Mouse (Mus musculus) Patski (cell line): ENCODE measurements at regions not wholly inside any gene's neighbourhood (a gene's known extent, or its start where the extent isn't known, plus 50 kb on each side); places are given as distances from the start of the nearest gene placed in this dataset.

Experiments used
- ATAC-seq: fragments of 100-300 bp; one replicate; pipeline ENCODE4 v1.8.0; 2021
- CTCF ChIA-PET: fragments of 350-600 bp; sonication (Branson Sonifier 250); formaldehyde crosslinking; loops from one replicate; lab custom pipeline; 2022; ENCODE audit warnings: inconsistent platforms; lab: Charles Lee
- POLR2A ChIA-PET: fragments of 350-600 bp; sonication (Branson Sonifier 250); formaldehyde crosslinking; loops from one replicate; lab custom pipeline; 2022; ENCODE audit warnings: antibody characterized with exemption, inconsistent platforms; lab: Charles Lee
- DNase-seq: peaks from one replicate; pipeline ENCODE4 v3.0.0-alpha.2; 2011; ENCODE audit warnings: low read depth, low spot score
- H3K27me3 ChIP-seq: fragments of 371-371 bp; one replicate; pipeline ENCODE4 v1.5.1; 2021
- CTCF ChIP-seq: fragments of 100-300 bp; IDR thresholded peaks from one replicate; pipeline ENCODE4 v1.5.1; 2021
- in situ Hi-C: fragments of 300-500 bp; cut with MboI; formaldehyde crosslinking; loops from 3 replicates; pipeline ENCODE4 v1.11.1; 2018; ENCODE audit warnings: low pct_unique_long_range_greater_than_20kb, mixed read lengths

DNA sequence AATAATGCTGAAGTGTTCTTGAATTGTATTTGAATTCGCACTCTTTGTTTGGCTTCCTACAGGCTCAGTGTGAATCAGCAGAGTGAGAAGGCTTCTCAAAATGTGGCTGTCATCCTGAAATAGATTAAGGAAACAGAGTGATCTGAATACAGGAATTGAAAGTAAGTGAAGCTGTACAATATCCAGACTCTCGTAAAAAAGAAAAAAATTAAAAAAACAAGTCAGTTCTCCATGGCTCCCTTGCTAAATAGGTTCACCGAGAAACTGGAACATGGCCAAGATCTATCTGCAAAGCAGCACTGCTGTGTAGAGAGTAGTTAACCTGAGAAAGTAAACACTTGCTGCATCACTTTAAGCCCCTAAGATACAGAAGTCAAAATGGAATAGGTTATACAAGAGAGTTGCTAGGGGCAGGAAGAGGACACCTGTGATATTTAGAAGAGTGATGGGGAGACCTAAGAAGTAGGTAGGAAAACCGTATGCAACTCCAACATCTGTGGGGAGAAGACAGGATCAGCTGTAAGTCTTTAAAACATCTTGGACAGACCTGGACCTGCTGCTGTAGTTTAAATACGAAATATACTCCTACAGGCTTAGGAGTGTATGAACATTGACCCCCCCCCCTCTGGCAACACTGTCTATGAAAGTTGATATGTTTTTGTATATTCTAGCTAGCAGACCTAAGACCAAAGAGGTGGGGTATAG is 423.3 kb downstream of the Basp1 start:
- in situ Hi-C loops, result no loop called here
- ChIA-PET CTCF (no interaction called here), POLR2A (interaction anchor here (0.7 kb wide), 1 partner anchor 30 kb away, joined by 6 read pairs; no protein-coding TSS in a partner anchor)
- TF ChIP-seq CTCF, result no peak
- DNase-seq (no peak), ATAC-seq (no peak)
- peaks cover 14% of the 10 kb centered on the region for H3K27me3 ChIP-seq

DNA sequence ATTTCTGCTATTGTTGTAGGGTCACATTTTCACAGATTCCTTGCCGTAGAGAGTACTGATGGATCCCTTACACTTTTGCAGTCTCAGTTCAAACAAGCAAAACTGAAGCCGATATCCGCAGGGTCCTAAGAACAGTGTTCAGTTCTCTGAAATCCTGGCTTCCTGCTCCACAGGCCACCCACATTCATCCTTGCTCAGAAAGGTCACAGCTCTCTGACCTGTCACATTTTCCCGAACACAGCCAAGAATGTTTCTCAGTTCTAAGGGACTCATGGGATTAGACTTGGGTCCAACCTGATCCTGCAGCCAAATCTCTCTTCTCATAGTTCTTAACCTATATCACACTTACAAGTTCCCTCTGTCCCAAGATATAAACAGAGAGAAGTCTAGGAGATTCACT is 432.7 kb downstream of the Basp1 start:
- no peak for TF ChIP-seq CTCF
- peaks cover 5% of the 10 kb centered on the region for H3K27me3 ChIP-seq
- in situ Hi-C loops, result no loop called here
- DNase-seq, result no peak
- no peak for ATAC-seq
- ChIA-PET POLR2A (no interaction called here), CTCF (no interaction called here)

DNA sequence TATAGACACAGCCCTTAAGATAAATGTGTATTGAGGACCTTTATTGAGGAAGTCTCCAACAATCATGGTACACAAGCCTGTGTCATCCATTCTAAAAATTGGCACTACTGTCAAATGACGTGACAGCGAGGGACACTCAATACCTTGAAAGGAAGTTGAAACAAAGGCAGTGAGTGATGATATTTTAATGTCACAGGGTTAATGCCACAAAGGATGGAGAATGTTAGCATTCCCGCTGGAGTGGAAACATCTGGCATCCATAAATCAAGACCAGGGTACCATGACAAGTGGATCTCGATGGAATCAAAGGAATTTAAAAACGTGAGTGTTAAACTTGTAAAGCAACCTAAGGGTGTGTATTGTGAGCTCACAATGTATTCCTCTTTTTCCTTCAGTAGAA is 441.5 kb downstream of the Basp1 start:
- TF ChIP-seq CTCF, result no peak
- ChIA-PET CTCF (no interaction called here), POLR2A (interaction anchor here (0.6 kb wide), 1 partner anchor 324 kb away, joined by 5 read pairs; no protein-coding TSS in a partner anchor)
- ATAC-seq, result no peak
- DNase-seq, result no peak
- in situ Hi-C loops, result no loop called here
- peaks cover 6% of the 10 kb centered on the region for H3K27me3 ChIP-seq

DNA sequence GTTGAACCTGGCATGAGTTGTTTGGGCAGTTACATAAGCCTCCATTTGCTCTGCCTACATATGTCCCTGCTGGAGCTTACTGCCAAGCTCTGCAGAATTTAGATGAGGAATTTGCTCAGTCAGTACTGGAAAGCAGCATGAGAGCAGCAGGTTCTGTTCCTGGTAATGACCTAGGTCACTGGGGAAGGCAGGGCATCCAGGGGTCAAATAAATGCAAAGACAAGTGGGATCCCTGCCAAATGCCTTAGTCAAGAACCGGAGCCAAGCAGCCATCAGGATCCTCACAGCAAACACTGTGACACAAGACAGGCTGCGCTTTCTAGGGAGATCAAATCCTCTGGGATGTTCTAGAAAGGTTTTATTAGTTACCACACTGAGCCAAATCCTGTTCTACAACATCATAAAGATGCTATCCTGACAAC is 444.2 kb downstream of the Basp1 start:
- POLR2A ChIA-PET, result no interaction called here
- CTCF ChIA-PET, result no interaction called here
- H3K27me3 ChIP-seq, result peaks cover 9% of the 10 kb centered on the region
- no peak for DNase-seq
- in situ Hi-C loops, result no loop called here
- no peak for ATAC-seq
- TF ChIP-seq CTCF, result no peak

DNA sequence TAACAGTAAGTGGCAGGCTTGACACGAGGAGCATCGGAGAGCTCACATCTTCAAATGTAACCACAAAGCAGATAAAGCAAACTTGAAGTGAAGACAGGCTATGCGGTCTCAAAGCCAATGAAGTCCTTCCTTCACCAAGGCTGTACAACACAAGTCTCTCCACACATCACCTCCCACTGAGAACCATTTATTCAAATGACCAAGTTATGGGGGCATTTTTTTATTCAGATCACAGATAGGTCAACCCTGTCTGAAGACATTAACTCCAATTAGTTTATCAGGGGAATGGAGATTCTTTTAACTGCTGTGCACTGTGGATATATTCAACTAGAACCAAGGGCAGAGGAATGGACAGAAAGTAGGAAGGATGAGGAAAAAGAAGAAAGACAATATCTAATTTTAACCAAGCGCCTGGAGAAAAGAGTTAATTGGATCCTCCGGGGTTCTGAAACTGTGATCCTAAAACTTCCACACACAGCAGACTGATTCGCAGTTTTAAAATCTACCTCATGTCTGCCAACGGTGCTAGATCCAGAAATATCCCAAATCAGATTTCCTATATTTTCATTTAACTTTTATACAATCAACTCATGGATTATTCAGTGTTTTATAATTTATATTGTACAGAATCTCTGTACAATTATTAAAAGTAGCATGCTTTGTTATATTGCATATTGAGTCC is 444.8 kb downstream of the Basp1 start:
- peaks cover 13% of the 10 kb centered on the region for H3K27me3 ChIP-seq
- TF ChIP-seq CTCF, result no peak
- CTCF ChIA-PET, result no interaction called here
- DNase-seq, result no peak
- POLR2A ChIA-PET, result no interaction called here
- in situ Hi-C loops, result no loop called here
- ATAC-seq, result no peak

DNA sequence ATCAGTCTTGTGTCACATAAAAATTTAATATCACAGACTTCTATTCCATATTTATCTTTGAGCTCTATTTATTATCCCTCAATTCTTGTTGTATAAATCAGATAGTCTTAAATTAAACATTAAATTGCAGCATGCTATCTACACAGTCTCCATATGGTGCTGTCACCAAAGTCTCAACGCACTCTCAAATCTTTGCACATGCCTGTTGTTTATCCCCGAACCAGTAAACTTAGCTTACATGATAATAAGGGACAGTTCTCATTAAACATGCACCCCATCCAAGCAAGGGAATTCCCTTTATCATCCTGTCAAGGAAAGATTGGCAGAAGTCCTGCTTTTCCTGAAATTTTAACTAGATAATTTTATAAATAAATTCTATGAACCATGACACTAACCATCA is 483.8 kb downstream of the Basp1 start:
- POLR2A ChIA-PET, result no interaction called here
- no peak for ATAC-seq

DNA sequence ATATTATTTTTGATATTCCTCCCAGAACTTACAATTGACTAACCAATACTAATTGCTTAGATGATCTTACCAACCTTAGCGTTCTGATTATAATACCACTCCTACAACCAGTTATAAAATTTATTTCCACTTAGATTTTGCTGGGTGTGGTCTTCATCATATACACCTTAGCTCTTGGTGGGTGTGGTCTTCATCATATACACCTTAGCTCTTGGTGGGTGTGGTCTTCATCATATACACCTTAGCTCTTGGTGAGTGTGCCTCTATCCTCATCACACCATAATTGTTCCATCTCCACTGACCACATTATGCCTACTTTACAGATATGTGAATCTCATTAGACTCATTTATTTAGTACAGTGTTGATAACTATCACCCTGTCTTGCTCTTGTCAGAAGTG is 501.7 kb downstream of the Basp1 start:
- ATAC-seq, result peak; percentile 94
- ChIA-PET CTCF (no interaction called here), POLR2A (no interaction called here)
- no peak for DNase-seq
- in situ Hi-C loops, result no loop called here
- no peak for TF ChIP-seq CTCF
- peaks cover 18% of the 10 kb centered on the region for H3K27me3 ChIP-seq

More for the DNA sequence above, 483.8 kb downstream of the Basp1 start:
- DNase-seq, result no peak
- in situ Hi-C loops, result no loop called here
- CTCF ChIA-PET, result no interaction called here
- peaks cover 3% of the 10 kb centered on the region for H3K27me3 ChIP-seq
- TF ChIP-seq CTCF, result no peak

DNA sequence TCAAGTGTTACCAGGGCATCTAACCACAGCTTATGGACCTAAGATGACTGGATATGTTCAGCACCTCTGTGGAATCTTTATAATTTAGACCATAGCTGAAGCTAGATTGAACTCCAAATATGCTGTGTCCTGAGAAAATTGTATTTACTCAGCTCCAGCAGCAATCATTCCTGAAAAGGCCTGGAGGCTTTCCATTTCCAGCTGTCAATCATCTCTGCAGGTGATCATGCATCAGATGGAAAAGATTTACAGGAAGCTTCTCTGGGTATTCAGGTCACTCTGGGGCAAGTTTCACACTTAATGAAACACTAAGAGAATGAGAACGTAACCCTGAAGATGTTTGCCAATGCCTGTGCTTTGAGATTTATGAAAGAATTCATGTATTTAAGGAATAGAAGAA is 502.1 kb downstream of the Basp1 start:
- ChIA-PET CTCF (no interaction called here), POLR2A (no interaction called here)
- H3K27me3 ChIP-seq, result peaks cover 17% of the 10 kb centered on the region
- no peak for TF ChIP-seq CTCF
- ATAC-seq, result no peak
- in situ Hi-C loops, result no loop called here
- no peak for DNase-seq

DNA sequence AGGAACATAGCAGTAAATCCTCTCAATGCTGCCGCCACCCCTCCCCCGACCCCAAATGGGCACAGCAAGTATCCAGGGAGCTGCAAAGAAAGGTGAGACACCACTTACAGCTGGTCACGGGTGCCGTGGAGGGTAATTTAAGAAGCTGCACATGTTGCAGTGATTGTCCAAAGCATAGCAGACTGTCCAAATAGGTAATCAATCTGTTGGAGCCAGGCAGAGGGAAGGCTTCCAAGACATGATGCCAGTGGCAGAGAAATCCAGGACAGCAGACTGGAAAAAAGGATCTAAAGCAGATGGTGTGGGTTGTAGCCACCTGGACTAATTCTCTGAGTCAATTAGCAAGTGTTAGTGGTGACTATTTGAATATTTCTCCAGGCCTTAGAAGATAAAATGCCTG is 506.6 kb downstream of the Basp1 start:
- ChIA-PET CTCF (no interaction called here), POLR2A (no interaction called here)
- in situ Hi-C loops, result no loop called here
- no peak for ATAC-seq
- no peak for TF ChIP-seq CTCF
- no peak for DNase-seq
- H3K27me3 ChIP-seq, result no peaks in the 10 kb centered on the region

DNA sequence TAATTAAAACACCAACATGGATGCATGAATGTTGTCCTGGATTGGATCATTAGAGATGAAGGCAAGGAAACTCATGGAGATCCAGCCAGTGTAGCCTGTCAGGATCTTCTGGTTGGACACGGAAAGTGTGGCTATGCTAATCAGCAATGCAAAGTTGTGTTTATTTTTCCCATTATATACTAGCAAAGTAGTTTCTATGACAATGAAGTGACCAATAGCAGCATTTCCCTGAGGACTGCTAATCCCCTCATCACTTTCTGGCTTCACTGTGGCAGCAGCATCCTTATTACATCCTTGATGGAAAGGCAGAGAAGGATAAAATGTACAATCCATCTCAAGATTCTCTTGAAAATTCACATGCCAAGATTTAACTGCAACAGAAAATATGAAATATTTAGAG is 534.7 kb downstream of the Basp1 start:
- no peak for TF ChIP-seq CTCF
- in situ Hi-C loops, result no loop called here
- no peaks in the 10 kb centered on the region for H3K27me3 ChIP-seq
- DNase-seq (no peak), ATAC-seq (no peak)
- ChIA-PET POLR2A (no interaction called here), CTCF (no interaction called here)
